Mouse (Mus musculus): ENCODE data around the gene Epn1.
A peak's percentile ranks its signal among the peaks of the same experiment; 100 is the strongest.

DNA sequence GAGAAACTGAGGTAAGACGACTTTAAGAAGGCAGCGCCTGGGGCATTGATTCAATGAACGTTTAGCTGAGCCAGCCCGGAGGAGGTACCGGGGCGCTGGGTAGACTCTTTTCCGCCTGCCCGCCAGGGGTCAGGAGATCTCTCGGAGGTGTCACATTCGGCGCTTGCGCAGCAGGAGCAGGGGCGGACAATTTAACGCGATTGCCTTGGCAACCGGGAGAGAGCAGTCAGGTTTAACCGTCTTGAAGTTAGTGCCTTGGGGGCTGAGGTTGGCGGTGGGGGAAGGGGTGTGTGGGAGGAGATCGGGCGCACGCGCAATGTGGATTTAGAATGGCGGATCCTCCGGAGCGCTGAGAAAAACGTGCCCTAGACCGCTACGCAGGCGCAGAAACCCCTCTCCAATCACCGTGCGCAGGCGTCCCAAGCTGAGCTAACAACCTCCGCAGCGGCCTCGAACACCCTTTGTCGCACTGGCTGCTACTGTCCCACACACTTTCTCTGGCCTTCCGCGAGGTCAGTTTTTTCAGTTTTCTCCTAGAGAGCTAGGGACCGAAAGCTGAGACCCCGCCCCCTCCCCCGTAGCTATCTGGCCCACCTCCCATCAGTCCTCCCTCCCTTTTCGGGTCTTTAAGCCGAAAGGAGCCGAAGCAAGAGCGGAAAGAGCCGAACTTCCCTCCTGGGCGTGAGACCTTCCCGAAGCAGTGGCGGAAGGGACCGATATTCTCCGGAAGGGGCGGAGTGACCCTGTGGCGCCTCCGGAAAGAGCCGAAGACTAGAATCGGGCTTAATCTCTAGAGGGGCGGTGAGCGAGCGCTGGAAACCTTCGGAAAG lies 18.9 kb upstream of the Epn1 start:
- TF ChIP-seq EP300 (IDR thresholded peaks at IDR 0.05; ENCODE audit: insufficient read depth, low read depth, low read length) (peak; percentile 72; the same call in 1 of the 2 replicates), CTCF (IDR thresholded peaks at IDR 0.05; ENCODE audit: low read depth, low read length) (peak; percentile 67)

Data from ES-Bruce4 (cell line).